Mouse (Mus musculus) heart, postnatal 14 days (tissue): Measurements from ENCODE around the gene Mcidas. TPM values are rescaled to one million over a fixed set of nuclear protein-coding genes. Genes with fewer than 3 reads are reported as not detected.
"Not testable (repeated sequence)": the region's sequence is repeated elsewhere in the genome, so short reads cannot be mapped to it uniquely, and the experiment has no call there.

Experiments used
- DNase-seq, 2 experiments: peaks; one replicate each; pipeline ENCODE4 v3.0.0; 2021 to 2022
- intact Hi-C: fragments of 180-260 bp; cut with DNase I; formaldehyde crosslinking; loops from one replicate; pipeline ENCODE4 v1.15.1; 2025
- total RNA-seq, 2 experiments: library from RNA; stranded (reverse); gene quantifications; 2 replicates each; pipeline ENCODE4 v1.2.3; 2021

Mcidas gene
- total RNA-seq, 2 experiments from 2014 or later: not detected

- no peak for DNase-seq
- intact Hi-C loops: no loop called here
Measured at GRCm38 (mm10) chr13:113000576-113001318, 7.1 kb downstream of the Mcidas start.

DNA sequence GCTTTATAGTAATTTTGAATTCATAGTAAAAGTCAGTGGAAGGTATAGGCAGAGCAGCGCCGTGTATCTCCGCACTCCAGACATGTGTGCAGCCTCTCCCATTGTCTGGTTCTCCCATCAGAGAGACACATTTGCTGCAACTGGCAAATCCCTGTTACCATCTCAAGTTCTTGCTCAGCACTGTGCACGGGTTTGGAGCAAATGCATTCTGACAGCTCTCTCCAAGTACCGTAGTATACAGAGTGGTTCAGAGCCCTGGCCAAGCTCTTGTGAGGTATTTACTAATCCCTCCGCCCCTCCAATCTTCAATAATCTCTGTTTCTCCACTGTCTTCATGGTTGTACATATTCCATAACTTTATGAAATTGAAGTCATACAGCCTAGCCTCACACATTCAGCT is 19.0 kb downstream of the Mcidas start:
- DNase-seq: no peak
- intact Hi-C loops: no loop called here

DNA sequence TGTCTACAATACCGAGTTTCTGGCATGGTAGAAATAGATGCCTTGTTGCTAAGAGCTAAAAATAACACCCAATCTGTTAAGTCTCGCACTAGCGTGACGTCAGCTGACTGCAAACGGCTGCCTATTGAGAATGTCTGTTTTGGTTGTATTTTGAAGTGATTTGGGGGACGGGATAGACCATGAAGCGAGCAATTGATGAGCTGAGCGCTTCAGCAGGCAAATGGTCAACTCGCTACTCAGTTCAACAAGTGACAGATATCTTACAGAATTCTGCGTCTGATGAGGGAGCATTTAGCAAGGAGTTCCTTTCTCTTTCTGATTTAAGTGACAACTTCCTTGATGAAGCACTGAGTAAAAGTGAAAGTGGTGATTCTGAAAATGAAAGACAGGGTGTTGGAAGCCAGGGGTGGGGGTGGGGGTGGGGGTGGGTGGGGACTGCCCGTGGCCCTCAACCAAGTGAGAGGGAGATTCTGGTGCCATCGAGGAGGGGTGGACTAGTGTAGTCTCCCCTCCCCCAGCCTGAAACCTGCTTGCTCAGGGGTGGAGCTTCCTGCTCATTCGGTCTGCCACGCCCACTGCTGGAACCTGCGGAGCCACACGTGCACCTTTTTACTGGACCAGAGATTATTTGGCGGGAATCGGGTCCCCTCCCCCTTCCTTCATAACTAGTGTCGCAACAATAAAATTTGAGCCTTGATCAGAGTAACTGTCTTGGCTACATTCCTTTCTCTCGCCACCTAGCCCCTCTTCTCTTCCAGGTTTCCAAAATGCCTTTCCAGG is 19.7 kb downstream of the Mcidas start:
- DNase-seq, intact Hi-C loops: not testable (repeated sequence)

GRCm38 (mm10) chr13:113021521-113021920 is 27.9 kb downstream of the Mcidas start:
- intact Hi-C loops: no loop called here
- DNase-seq: no peak

- intact Hi-C loops: no loop called here
- no peak for DNase-seq
Measured at GRCm38 (mm10) chr13:113022467-113022866, 28.8 kb downstream of the Mcidas start.

DNA sequence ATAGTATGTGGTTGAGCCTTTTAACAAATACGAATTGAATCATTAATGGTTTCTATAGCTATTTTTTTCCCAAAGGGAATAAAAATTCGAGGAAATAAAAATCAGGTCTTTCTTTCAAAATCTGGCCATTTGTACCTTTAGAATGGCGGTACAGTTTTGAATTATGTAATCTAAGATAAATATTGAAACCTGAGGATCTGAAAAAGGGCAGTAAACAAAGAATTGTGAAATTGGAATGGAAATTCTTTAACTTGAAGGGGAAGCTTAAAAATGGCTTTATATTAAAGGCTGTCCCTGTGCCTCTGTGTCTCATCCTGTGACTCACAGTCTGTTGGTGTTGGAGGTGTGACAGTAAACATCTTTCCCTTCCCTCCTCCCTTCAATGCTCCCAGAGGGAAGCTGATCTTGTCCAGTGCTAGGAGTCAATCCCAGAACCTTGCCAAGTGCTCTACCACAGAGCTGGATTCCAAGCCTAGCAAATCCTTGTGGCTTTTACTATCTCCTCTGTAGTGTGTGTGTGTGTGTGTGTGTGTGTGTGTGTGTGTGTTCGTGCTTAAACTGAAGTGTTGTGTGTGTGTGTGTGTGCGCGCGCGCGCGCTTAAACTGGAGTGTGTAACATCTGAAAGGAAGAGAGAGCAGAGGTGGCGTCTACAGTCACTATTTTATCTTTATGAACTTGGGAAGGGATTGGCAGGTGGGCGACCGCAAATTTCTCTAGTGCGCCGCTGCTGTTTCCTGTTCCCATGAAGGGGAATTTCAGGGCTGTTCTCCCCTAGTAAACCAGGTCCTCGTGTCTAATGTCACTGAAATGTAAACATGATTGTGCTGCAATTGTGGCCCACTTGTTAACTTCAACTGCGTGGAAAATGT is 29.9 kb downstream of the Mcidas start:
- intact Hi-C loops: no loop called here

GRCm38 (mm10) chr13:113031351-113031750 is 37.7 kb downstream of the Mcidas start:
- DNase-seq: no peak
- intact Hi-C loops: loop anchor here (5.0 kb wide), 1 partner anchor 44 kb away; the partner anchor contains the start of gene Ccno

More for the DNA sequence above, 29.9 kb downstream of the Mcidas start:
- no peak for DNase-seq

GRCm38 (mm10) chr13:113031792-113032571 is 38.3 kb downstream of the Mcidas start:
- no peak for DNase-seq
- intact Hi-C loops: loop anchor here (5.0 kb wide), 1 partner anchor 45 kb away; the partner anchor contains the start of gene Ccno

DNA sequence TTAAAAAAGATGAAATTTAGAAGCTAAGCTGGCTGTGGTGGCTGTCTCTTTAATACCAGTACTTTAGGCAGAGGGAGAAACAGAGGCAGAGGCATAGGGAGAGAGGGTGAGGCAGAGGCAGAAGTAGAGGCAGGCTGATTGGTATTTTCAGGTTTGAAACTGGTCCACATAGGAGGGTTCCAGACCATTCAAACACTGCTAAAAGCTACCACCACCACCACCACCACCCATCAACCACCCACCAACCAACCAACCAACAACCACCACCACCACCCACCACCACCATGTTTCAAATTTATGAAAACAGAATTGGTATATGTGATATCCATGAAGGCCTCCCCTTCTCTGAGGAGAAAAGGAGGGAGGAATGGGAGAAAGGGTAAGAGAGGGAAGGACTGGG is 39.2 kb downstream of the Mcidas start:
- DNase-seq: no peak
- intact Hi-C loops: loop anchor here (5.0 kb wide), 1 partner anchor 46 kb away; the partner anchor contains the start of gene Ccno

- intact Hi-C loops: loop anchor here (5.0 kb wide), 1 partner anchor 47 kb away; the partner anchor contains the start of gene Ccno
- DNase-seq: no peak
Measured at GRCm38 (mm10) chr13:113034271-113034886, 40.7 kb downstream of the Mcidas start.

GRCm38 (mm10) chr13:113034950-113035421 is 41.3 kb downstream of the Mcidas start, which contains the start of gene Cdc20b:
Gene Cdc20b (plus strand): TSS chr13:113035111.
- intact Hi-C loops: loop anchor here (5.0 kb wide), 3 partner anchors 48 to 363 kb away; partner anchors contain the start of genes Ccno, Dhx29 and Mtrex
- peak; percentile 53 for DNase-seq

DNA sequence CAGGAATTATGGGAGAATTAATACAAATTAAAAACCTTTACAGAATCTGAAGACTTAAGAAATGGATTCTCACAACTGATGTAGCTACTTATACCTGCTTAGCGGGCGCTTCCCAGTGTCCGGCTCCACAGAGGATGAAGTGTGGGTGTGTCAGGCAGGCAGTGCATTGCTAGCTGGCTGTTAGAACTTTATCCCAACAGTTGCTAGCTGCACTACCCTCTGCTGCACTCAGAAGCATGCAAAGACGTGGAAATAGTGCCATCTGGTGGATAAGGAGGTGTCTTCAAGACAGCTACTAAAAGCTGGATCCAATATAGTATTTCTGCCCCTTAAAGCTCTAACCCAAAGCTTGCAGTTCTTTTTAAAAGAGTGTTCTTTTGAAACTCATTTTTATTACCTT is 42.2 kb downstream of the Mcidas start:
- intact Hi-C loops: loop anchor here (5.0 kb wide), 2 partner anchors 109 to 364 kb away; partner anchors contain the start of genes Dhx29 and Mtrex
- peak; percentile 58 to 81 for DNase-seq

DNA sequence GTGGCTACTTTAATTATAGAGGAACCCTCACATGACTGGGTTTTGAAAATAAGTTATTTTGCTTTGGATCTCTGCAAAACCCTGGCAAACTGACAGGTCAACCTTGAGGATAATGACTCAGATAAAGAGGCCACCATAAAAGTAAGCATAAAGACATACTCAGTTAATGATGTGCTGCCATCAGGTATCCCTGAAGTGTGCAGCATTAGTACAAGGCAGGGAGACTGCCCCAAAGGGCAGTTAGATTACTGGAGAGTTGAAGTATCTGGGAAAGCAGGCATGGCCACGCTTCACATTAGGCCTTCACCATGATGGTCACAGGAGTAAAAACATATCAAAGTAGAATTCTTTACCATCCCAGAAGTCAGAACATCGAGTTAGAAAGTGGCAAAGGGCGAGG is 51.2 kb downstream of the Mcidas start:
- no peak for DNase-seq
- intact Hi-C loops: loop anchor here (5.0 to 10.0 kb wide), 4 partner anchors 92 to 620 kb away; partner anchors contain the start of genes Hspb3 and Snx18

- intact Hi-C loops: loop anchor here (5.0 to 10.0 kb wide), 4 partner anchors 92 to 619 kb away; partner anchors contain the start of genes Hspb3 and Snx18
- DNase-seq: no peak
Measured at GRCm38 (mm10) chr13:113045458-113046110, 51.9 kb downstream of the Mcidas start.

DNA sequence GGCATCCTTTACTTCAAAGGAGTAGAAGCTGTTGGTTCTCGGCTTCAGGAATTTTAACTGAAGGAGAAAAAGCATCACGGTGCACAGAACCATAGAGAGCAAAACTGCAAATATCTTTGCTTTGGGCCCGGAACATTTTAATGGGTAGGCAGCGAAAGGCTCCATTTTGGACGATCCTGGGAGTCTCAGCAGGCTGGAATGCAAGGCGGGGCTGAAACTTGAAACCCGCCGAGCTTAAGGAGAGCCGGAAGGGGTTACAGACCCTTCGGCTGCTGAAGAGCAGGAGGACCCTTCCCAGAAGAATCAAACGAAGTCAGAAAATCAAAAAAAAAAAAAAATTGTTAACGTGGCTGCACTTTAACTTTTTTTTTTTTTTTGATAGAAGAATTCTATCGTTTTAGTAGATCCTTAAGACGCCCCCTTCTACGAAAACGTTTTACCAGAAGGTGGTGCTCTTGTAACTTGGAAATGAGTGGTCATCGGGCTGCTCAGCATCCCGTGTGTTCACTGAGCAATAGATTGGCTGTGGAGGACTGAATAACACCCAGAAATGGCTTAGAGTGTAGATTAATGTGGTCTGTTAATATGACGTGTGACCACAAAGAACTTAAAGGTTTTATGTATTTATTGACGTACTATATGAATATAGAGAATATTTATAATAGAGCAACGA is 52.7 kb downstream of the Mcidas start, which contains the start of gene Gpx8:
Gpx8 (minus strand) TSS at position 200 of the 673 bp plus-strand sequence.
- intact Hi-C loops: loop anchor here (5.0 to 10.0 kb wide), 4 partner anchors 91 to 618 kb away; partner anchors contain the start of genes Hspb3 and Snx18

DNA sequence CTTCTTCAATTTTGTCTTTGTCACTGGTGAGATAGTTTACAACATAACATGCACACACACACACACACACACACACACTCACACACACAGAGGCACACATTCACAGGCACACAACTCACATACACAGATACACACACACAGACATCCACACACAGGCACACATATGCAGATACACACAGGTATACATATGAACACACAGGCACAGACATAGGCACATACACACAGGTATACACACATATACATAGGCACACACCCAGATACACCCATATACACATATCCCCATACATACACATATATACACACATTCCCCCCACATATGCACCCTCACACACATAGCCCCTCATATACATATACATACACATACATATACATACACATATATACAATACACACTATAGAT is 53.4 kb downstream of the Mcidas start:
- no peak for DNase-seq
- intact Hi-C loops: loop anchor here (5.0 to 10.0 kb wide), 4 partner anchors 90 to 618 kb away; partner anchors contain the start of genes Hspb3 and Snx18

More for the DNA sequence above, 52.7 kb downstream of the Mcidas start, which contains the start of gene Gpx8:
- DNase-seq: peak; percentile 49 to 72

DNA sequence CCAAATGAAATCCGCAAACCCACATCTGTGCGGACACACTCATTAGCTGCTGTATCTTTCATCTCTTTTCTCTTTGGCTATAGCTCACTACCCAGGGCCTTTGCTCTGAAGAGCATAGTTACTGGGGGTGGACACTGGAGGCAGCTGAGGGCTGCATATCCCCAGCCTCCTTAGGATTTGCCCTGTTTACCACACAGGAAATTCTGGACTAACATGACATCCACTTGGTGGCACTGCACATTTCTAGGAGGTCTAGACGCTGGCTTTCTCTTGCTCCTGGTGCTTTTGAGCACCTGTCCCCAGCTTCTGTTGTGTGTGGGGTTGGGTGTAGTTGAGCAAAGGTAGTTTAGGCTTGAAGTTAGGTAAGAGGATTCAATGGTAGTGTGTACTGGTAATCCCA is 54.0 kb downstream of the Mcidas start:
- no peak for DNase-seq
- intact Hi-C loops: loop anchor here (5.0 to 10.0 kb wide), 4 partner anchors 90 to 617 kb away; partner anchors contain the start of genes Hspb3 and Snx18
